Mouse (Mus musculus) ES-CJ7 (cell line): ENCODE data around the gene Tbc1d2.
"Not testable (repeated sequence)": the region's sequence is repeated elsewhere in the genome, so short reads cannot be mapped to it uniquely, and the experiment has no call there.

ENCODE experiments used
- DNase-seq: peaks from one replicate; pipeline ENCODE4 v3.0.0; 2011; ENCODE audit warnings: low read depth, low spot score

Gene Tbc1d2

GRCm38 (mm10) chr4:46581577-46581976, 68.4 kb downstream of the Tbc1d2 start:
- not testable (repeated sequence) for DNase-seq

- DNase-seq = not testable (repeated sequence)
Measured at GRCm38 (mm10) chr4:46580799-46581243, 69.2 kb downstream of the Tbc1d2 start.

GRCm38 (mm10) chr4:46578796-46579346, 71.1 kb downstream of the Tbc1d2 start:
- not testable (repeated sequence) for DNase-seq

- no peak for DNase-seq
Measured at GRCm38 (mm10) chr4:46578228-46578627, 71.8 kb downstream of the Tbc1d2 start.

GRCm38 (mm10) chr4:46575509-46576284, 74.3 kb downstream of the Tbc1d2 start:
- not testable (repeated sequence) for DNase-seq

GRCm38 (mm10) chr4:46574841-46575240, 75.2 kb downstream of the Tbc1d2 start:
- DNase-seq = no peak

GRCm38 (mm10) chr4:46574024-46574753, 75.8 kb downstream of the Tbc1d2 start:
- no peak for DNase-seq

GRCm38 (mm10) chr4:46572616-46573015, 77.4 kb downstream of the Tbc1d2 start:
- no peak for DNase-seq

GRCm38 (mm10) chr4:46571744-46572143, 78.3 kb downstream of the Tbc1d2 start:
- no peak for DNase-seq

GRCm38 (mm10) chr4:46569671-46570070, 80.3 kb downstream of the Tbc1d2 start:
- DNase-seq = no peak

GRCm38 (mm10) chr4:46568169-46568568, 81.8 kb downstream of the Tbc1d2 start:
- no peak for DNase-seq

- DNase-seq = no peak
Measured at GRCm38 (mm10) chr4:46566931-46567671, 82.9 kb downstream of the Tbc1d2 start.

GRCm38 (mm10) chr4:46565393-46565955, 84.5 kb downstream of the Tbc1d2 start:
- DNase-seq = no peak

- DNase-seq = no peak
Measured at GRCm38 (mm10) chr4:46564247-46564646, 85.8 kb downstream of the Tbc1d2 start.

- DNase-seq = no peak
Measured at GRCm38 (mm10) chr4:46563847-46564246, 86.2 kb downstream of the Tbc1d2 start.

GRCm38 (mm10) chr4:46562841-46563240, 87.2 kb downstream of the Tbc1d2 start:
- DNase-seq = no peak

GRCm38 (mm10) chr4:46562037-46562436, 88.0 kb downstream of the Tbc1d2 start:
- DNase-seq = no peak

- DNase-seq = no peak
Measured at GRCm38 (mm10) chr4:46560069-46560705, 89.8 kb downstream of the Tbc1d2 start.

GRCm38 (mm10) chr4:46558672-46559667, 91.0 kb downstream of the Tbc1d2 start:
- DNase-seq = no peak

- DNase-seq = no peak
Measured at GRCm38 (mm10) chr4:46556933-46557332, 93.1 kb downstream of the Tbc1d2 start.
